Mouse (Mus musculus) stomach, postnatal 0 days (tissue): ENCODE data around the gene Ppara. TPM values are rescaled to one million over a fixed set of nuclear protein-coding genes. Genes with fewer than 3 reads are reported as not detected.

Experiments used
- ATAC-seq: fragments of 200-750 bp; cut with Nextera tagmentation; 2 replicates; pipeline ENCODE4 v1.8.0; 2017; ENCODE audit not compliant: low FRiP score, low TSS enrichment
- DNase-seq: peaks from one replicate; pipeline ENCODE4 v3.0.0-alpha.2; 2016; ENCODE audit warnings: low spot score
- H3K27ac ChIP-seq: fragments of 300-500 bp; sonication (generic); replicated peaks from 2 replicates; pipeline ENCODE4 v1.5.1; 2014; ENCODE audit warnings: mild to moderate bottlenecking, control low read depth
- H3K27me3 ChIP-seq: fragments of 300-500 bp; sonication (generic); 2 replicates; pipeline ENCODE4 v1.6.1; 2014; ENCODE audit warnings: low read length; ENCODE audit not compliant: control insufficient read depth, insufficient read depth
- H3K36me3 ChIP-seq: fragments of 300-500 bp; sonication (generic); 2 replicates; pipeline ENCODE4 v1.6.1; 2014; ENCODE audit warnings: low read length, mixed read lengths; ENCODE audit not compliant: control insufficient read depth, insufficient read depth
- H3K4me1 ChIP-seq: fragments of 300-500 bp; sonication (generic); replicated peaks from 2 replicates; pipeline ENCODE4 v1.6.1; 2014; ENCODE audit warnings: antibody characterized with exemption; ENCODE audit not compliant: control insufficient read depth, insufficient read depth
- H3K4me2 ChIP-seq: fragments of 300-500 bp; sonication (generic); replicated peaks from 2 replicates; pipeline ENCODE4 v1.6.1; 2014; ENCODE audit warnings: low read depth, mild to moderate bottlenecking, control low read depth, moderate library complexity
- H3K4me3 ChIP-seq: fragments of 300-500 bp; sonication (generic); 2 replicates; pipeline ENCODE4 v1.5.1; 2014; ENCODE audit warnings: low read depth, low read length, control low read depth
- H3K9ac ChIP-seq: fragments of 300-500 bp; sonication (generic); 2 replicates; pipeline ENCODE4 v1.6.1; 2014; ENCODE audit warnings: mild to moderate bottlenecking, low read length, control low read depth, mixed read lengths
- H3K9me3 ChIP-seq: fragments of 300-500 bp; sonication (generic); 2 replicates; pipeline ENCODE4 v1.6.1; 2016; ENCODE audit warnings: low read length; ENCODE audit not compliant: control insufficient read depth
- CTCF ChIP-seq: IDR thresholded peaks from 2 replicates; pipeline ENCODE4 v1.5.1; 2016; ENCODE audit warnings: antibody characterized with exemption, low read depth, mild to moderate bottlenecking, moderate library complexity
- EP300 ChIP-seq: optimal IDR thresholded peaks from 2 replicates; pipeline ENCODE3; 2016; ENCODE audit warnings: antibody characterized with exemption
- WGBS: fragments of 180-500 bp; shearing (Covaris S2); extraction: QIAGEN DNeasy Blood & Tissue Kit; methylation state at CpG from one replicate; pipeline ENCODE4 v1.1.7; 2014; 5-methylcytosine and 5-hydroxymethylcytosine counted together
- polyA plus RNA-seq: library from polyadenylated mRNA; unstranded; fragments of >200 nt; fragmentation: Nextera tagmentation; extraction: Ambion mirVana; gene quantifications from 2 replicates; pipeline ENCODE4 v1.2.1, GENCODE M21; 2015

Gene Ppara
- polyA plus RNA-seq, 1 experiment from 2014 or later = 16.8 TPM

GRCm38 (mm10) chr15:85698345-85699034 is 36.3 kb upstream of the Ppara start:
- Histone ChIP-seq H3K9ac (no peak overlapping the region), H3K27me3 (no peaks in the 10 kb centered on the region), H3K4me2 (no peak overlapping the region), H3K9me3 (no peaks in the 10 kb centered on the region), H3K4me1 (0 out of 2 replicates have a peak, but pooled peaks cover 5% of the 10 kb centered on the region), H3K4me3 (no peak overlapping the region), H3K27ac (no peak overlapping the region), H3K36me3 (peaks cover 66% of the 10 kb centered on the region)
- no peak for TF ChIP-seq CTCF
- TF ChIP-seq EP300 = no peak
- no peak for ATAC-seq
- DNase-seq = no peak
- 74% methylated on average over 14 of the region's 14 CpGs for WGBS

GRCm38 (mm10) chr15:85699452-85699851 is 35.3 kb upstream of the Ppara start:
- H3K9me3 ChIP-seq = no peaks in the 10 kb centered on the region
- H3K27ac ChIP-seq = peak overlapping the region; percentile 35; the same call in 1 of the 2 replicates
- 74% methylated on average over 5 of the region's 5 CpGs for WGBS
- 0 out of 2 replicates have a peak, but pooled peaks cover 5% of the 10 kb centered on the region for H3K4me1 ChIP-seq
- no peak overlapping the region for H3K4me2 ChIP-seq
- ATAC-seq (no peak), DNase-seq (no peak)
- H3K4me3 ChIP-seq = no peak overlapping the region
- no peak for TF ChIP-seq CTCF
- no peak for TF ChIP-seq EP300
- no peaks in the 10 kb centered on the region for H3K27me3 ChIP-seq
- H3K36me3 ChIP-seq = peaks cover 66% of the 10 kb centered on the region
- H3K9ac ChIP-seq = no peak overlapping the region

DNA sequence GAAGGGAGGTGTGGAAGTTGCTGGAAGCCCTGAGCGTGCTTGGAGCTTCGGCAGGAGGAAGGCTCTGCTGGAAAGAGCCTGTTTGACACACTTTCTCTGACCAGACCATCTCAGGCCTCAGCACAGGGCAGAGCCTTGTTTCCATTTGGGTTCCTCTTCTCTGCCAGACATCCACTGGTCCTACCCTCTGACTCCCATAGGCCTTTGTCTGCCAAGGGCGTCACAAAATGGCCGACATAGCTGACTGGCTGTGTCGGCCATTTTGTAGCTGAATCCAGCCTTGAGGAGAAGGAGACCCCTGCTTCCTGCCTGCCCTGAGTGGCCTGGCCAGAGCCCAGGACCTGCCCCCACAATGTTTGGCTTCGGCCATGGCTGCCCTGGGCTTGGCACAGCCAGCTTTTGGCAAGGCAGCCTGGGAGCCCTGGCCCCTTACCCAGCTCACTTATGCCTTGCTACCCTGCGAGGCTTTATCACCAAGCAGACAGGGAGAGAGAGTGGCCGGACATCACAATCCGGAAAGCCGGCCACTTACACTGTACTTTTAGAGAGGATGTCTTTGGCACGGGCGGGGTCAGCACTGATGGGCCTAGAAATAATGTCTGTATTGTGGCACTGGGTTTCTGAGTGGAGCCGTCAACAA is 34.8 kb upstream of the Ppara start:
- Histone ChIP-seq H3K9me3 (no peaks in the 10 kb centered on the region), H3K4me3 (no peak overlapping the region), H3K36me3 (peaks cover 69% of the 10 kb centered on the region), H3K4me2 (no peak overlapping the region), H3K27me3 (no peaks in the 10 kb centered on the region), H3K9ac (no peak overlapping the region), H3K27ac (peak overlapping the region; percentile 35; the same call in 1 of the 2 replicates), H3K4me1 (0 out of 2 replicates have a peak, but pooled peaks cover 5% of the 10 kb centered on the region)
- TF ChIP-seq EP300 = no peak
- 90% methylated on average over 13 of the region's 13 CpGs for WGBS
- DNase-seq (no peak), ATAC-seq (no peak)

GRCm38 (mm10) chr15:85700716-85701115 is 34.1 kb upstream of the Ppara start:
- no peak overlapping the region for H3K4me3 ChIP-seq
- ATAC-seq (no peak), DNase-seq (no peak)
- peaks cover 67% of the 10 kb centered on the region for H3K36me3 ChIP-seq
- H3K9ac ChIP-seq = no peak overlapping the region
- no peak overlapping the region for H3K4me2 ChIP-seq
- H3K27ac ChIP-seq = peak overlapping the region; percentile 13; the same call in 1 of the 2 replicates
- TF ChIP-seq CTCF (no peak), EP300 (no peak)
- 0 out of 2 replicates have a peak, but pooled peaks cover 5% of the 10 kb centered on the region for H3K4me1 ChIP-seq
- no peaks in the 10 kb centered on the region for H3K27me3 ChIP-seq
- WGBS = 89% methylated on average over 9 of the region's 9 CpGs
- no peaks in the 10 kb centered on the region for H3K9me3 ChIP-seq

DNA sequence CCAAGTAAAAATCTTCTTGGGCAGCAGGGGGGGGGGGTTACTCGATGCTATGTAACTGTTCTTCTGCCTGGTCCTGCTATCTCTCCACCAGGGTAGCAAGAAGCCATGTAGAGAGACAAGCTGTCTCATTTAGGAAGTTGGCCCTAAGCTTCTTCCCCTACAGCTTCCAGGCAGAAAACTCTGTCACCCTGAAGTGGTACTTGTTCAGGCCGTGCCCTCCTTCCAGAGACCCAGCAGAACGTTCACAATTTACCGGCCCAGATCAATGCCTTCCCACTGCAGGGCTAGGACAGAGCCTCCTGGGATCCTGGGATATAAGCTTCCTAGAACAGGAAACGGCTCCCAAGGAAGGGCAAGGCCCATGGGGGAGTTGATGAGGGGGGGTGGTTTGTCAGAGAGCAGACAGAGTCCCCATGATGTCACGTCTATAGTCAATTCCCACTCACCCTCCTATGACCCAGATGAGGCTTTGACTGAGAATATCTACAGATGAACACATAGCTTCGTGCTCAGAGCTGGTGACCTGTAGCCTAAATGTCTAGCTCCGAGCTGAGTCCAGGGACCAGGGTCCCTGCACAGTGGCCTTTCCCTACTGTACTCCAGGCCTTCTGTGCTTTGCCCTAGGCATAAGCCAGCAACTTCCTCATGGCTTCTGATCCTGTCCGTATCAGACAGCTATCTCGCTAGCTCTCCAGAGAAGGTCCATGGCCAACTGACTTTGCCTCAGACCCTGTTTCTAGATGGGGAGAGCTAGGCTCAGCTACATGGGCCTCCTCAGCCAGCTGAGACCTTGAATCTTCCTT is 33.5 kb upstream of the Ppara start:
- no peak for TF ChIP-seq EP300
- TF ChIP-seq CTCF = no peak
- H3K4me2 ChIP-seq = no peak overlapping the region
- peaks cover 62% of the 10 kb centered on the region for H3K36me3 ChIP-seq
- H3K9me3 ChIP-seq = no peaks in the 10 kb centered on the region
- H3K4me1 ChIP-seq = 0 out of 2 replicates have a peak, but pooled peaks cover 5% of the 10 kb centered on the region
- 75% methylated on average over 10 of the region's 10 CpGs for WGBS
- H3K27me3 ChIP-seq = no peaks in the 10 kb centered on the region
- H3K27ac ChIP-seq = no peak overlapping the region
- DNase-seq (no peak), ATAC-seq (no peak)
- no peak overlapping the region for H3K4me3 ChIP-seq
- no peak overlapping the region for H3K9ac ChIP-seq
